Mouse (Mus musculus): ENCODE measurements around the gene Taf13. TPM values are rescaled to one million over a fixed set of nuclear protein-coding genes. Genes with fewer than 3 reads are reported as not detected.
"Not testable (repeated sequence)": the region's sequence is repeated elsewhere in the genome, so short reads cannot be mapped to it uniquely, and the experiment has no call there.

The Taf13 gene
- polyA plus RNA-seq, 1 experiment: 5.3 TPM

DNA sequence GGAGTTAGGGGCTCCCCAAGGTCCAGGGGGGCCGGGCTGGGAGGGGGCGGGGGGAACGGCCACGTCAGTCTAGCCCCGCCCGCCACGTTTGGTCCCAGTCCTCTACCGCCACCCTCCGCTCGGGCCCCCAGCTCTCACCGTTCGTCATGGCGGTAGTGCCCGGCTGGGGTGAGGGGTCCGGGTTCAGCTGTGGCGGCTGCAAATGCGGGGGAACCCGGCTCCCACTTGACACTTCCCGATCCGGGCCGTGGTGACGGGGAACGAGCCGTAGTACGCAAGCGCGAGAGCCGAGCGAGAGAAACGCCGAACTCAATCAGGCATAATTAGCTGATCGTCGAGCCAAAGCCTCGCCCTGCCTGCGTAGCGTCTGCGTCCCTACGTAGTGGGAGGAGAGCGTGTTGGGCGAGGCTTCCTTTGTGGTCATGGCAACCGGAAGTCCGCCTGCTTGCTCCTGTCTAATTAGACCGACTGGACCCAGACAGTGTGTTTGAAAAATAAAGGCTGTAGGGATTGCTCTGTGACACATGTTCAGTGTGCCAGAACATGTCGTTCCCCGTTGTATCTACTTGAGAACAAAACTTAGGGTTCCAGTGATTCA lies 9.3 kb upstream of the Taf13 start, which contains the start of gene Tmem167b:
Tmem167b (minus strand) TSS at position 334 of the 598 bp plus-strand sequence.
- DNase-seq: peak; percentile 99
- WGBS: under 1% methylated on average over 45 of the region's 45 CpGs
- Histone ChIP-seq H3K4me1 (ENCODE audit: control insufficient read depth, insufficient read depth, low read length) (peaks cover 2% of the 10 kb centered on the region; the same call in 1 of the 2 replicates), H3K27me3 (replicated peaks; ENCODE audit: control insufficient read depth, insufficient read depth, low read length) (no peaks in the 10 kb centered on the region), H3K27ac (ENCODE audit: insufficient read depth, low read depth, low read length) (peak within 1 kb of the TSS; percentile 88), H3K36me3 (ENCODE audit: control insufficient read depth, insufficient read depth, low read length) (no peaks in the 10 kb centered on the region; the same call in 1 of the 2 replicates), H3K4me3 (ENCODE audit: insufficient read depth, low read depth, low read length) (peak within 1 kb of the TSS; percentile 91)
- TF ChIP-seq POLR2A (IDR thresholded peaks at IDR 0.05; ENCODE audit: low read depth, low read length) (peak; percentile 38), CTCF (conservative IDR thresholded peaks at IDR 0.05; ENCODE audit: insufficient read depth, insufficient read length, low read depth, low read length) (0 out of 2 replicates have a peak, but pooled peaks have one; percentile 17)

DNA sequence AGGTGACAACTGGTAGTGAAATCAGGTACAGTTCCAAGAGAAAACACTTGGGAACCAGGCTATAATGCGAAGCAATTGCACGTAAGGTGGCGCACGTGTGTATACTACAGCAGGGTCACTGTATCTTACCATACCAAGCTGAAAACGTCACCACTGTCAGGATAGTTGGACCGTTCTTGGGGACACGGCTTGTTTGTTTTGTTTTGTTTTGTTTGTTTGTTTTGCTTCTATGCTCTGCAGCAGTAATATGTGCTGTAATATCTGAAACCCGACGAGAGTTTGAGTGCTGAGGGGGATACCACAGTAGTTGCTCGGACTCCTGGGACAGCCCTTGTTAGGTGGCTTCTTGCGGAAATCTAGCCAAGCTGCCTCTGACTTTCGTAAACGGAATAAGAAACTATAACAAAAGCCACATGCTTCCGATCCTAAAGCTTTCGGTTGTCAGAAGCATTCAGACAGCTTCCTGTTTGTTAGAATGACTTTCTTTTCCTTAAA lies 8.7 kb upstream of the Taf13 start:
- Histone ChIP-seq H3K4me3 (ENCODE audit: insufficient read depth, low read depth, low read length) (peak overlapping the region; percentile 54), H3K27me3 (replicated peaks; ENCODE audit: control insufficient read depth, insufficient read depth, low read length) (no peaks in the 10 kb centered on the region), H3K36me3 (ENCODE audit: control insufficient read depth, insufficient read depth, low read length) (no peaks in the 10 kb centered on the region; the same call in 1 of the 2 replicates), H3K27ac (ENCODE audit: insufficient read depth, low read depth, low read length) (peak overlapping the region; percentile 88), H3K4me1 (ENCODE audit: control insufficient read depth, insufficient read depth, low read length) (peaks cover 2% of the 10 kb centered on the region; the same call in 1 of the 2 replicates)
- WGBS: 4% methylated on average over 15 of the region's 15 CpGs
- TF ChIP-seq POLR2A (IDR thresholded peaks at IDR 0.05; ENCODE audit: low read depth, low read length) (no peak), CTCF (conservative IDR thresholded peaks at IDR 0.05; ENCODE audit: insufficient read depth, insufficient read length, low read depth, low read length) (no peak)
- DNase-seq: no peak

DNA sequence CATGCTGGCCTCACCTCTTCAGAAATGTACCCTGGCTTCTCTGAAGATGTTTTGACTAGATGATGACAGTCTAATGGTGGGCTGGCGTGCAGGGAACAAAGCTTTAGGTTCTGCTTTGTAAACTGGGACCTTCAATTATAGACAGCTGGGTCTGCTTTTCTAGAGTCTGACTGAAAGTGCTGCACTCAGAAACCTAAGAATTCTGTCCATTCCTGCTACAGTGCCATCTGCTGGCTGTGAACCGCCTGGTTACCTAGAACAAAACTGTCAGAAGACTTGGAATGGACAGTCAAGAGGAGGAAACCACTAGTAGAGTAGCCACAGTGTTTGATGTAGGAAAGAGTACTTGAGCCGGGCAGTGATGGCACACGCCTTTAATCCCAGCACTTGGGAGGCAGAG lies 8.2 kb upstream of the Taf13 start:
- H3K4me3 ChIP-seq (ENCODE audit: insufficient read depth, low read depth, low read length): peak overlapping the region; percentile 54
- peak; percentile 80 for TF ChIP-seq CTCF (conservative IDR thresholded peaks at IDR 0.05; ENCODE audit: insufficient read depth, insufficient read length, low read depth, low read length)
- TF ChIP-seq POLR2A (IDR thresholded peaks at IDR 0.05; ENCODE audit: low read depth, low read length): no peak
- H3K4me1 ChIP-seq (ENCODE audit: control insufficient read depth, insufficient read depth, low read length): peaks cover 2% of the 10 kb centered on the region; the same call in 1 of the 2 replicates
- no peaks in the 10 kb centered on the region for H3K27me3 ChIP-seq (replicated peaks; ENCODE audit: control insufficient read depth, insufficient read depth, low read length)
- H3K27ac ChIP-seq (ENCODE audit: insufficient read depth, low read depth, low read length): peak overlapping the region; percentile 88
- peak; percentile 91 for DNase-seq
- 2% methylated on average over 4 of the region's 4 CpGs for WGBS
- H3K36me3 ChIP-seq (ENCODE audit: control insufficient read depth, insufficient read depth, low read length): no peaks in the 10 kb centered on the region; the same call in 1 of the 2 replicates

DNA sequence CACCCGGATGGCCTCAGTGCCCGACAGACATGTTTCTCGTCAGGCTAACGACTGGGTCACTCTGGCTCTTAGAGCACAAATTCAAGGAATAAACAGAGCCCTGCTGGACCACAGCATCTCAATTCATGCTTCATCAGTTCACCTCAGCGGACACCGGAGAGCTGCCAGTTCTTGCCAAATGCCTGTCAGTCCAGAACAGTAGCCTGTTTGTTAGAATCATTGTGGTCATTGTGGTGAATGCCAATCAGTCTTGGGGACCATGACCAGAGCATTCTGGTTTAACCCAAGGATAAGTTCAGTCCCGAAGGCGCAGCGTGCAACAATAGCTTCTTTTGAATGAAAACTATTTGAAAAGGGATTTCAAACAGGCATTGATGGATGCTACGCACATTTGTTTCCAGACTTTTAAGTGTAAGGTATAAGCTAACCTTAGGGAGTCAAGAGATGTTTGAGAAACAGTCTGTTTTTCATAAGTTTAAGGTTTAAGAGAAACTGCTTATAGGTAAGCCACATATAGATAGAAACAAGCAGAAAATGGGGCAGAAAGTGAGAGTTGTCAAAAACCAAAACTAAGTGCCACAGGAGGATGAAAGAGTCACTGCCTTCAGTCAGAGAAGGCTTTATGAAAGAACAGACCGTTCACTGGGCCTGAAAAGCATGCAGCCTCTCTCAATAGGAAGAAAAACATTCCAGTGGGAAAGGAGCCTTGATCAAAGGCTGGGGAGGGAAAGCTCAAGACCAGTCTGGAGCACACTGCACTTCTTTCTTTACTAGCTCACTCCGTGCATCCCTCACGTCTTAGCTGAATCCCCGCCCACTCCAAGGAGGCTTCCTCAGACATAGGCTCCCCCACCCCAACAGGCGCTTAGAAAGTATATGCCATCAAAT lies 3.3 kb upstream of the Taf13 start:
- whole genome bisulfite sequencing: 60% methylated on average over 15 of the region's 15 CpGs
- peak; percentile 20 for DNase-seq
- TF ChIP-seq CTCF (conservative IDR thresholded peaks at IDR 0.05; ENCODE audit: insufficient read depth, insufficient read length, low read depth, low read length) (no peak), POLR2A (IDR thresholded peaks at IDR 0.05; ENCODE audit: low read depth, low read length) (no peak)
- peaks cover 7% of the 10 kb centered on the region; the same call in 1 of the 2 replicates for H3K4me1 ChIP-seq (ENCODE audit: control insufficient read depth, insufficient read depth, low read length)
- H3K4me3 ChIP-seq (ENCODE audit: insufficient read depth, low read depth, low read length): no peak overlapping the region
- no peaks in the 10 kb centered on the region for H3K27me3 ChIP-seq (replicated peaks; ENCODE audit: control insufficient read depth, insufficient read depth, low read length)
- no peaks in the 10 kb centered on the region for H3K36me3 ChIP-seq (ENCODE audit: control insufficient read depth, insufficient read depth, low read length)
- H3K27ac ChIP-seq (ENCODE audit: insufficient read depth, low read depth, low read length): no peak overlapping the region

DNA sequence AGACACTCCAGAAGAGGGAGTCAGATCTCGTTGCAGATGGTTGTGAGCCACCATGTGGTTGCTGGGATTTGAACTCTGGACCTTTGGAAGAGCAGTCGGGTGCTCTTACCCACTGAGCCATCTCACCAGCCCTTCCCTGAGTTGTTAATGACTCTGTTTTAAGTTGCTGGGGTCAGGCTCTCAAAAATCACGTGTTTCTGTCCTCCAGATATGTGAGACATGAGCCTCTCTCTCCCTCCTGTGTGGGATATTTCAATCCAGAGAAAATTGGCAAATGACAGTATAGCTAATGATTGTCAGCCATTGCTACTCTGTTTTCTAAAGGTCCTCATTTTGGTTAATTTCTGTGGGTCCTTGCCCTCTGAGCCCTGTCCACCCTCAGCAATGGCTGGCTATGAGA lies 1.9 kb upstream of the Taf13 start:
- not testable (repeated sequence) for H3K4me1 ChIP-seq (ENCODE audit: control insufficient read depth, insufficient read depth, low read length); H3K4me3 ChIP-seq (ENCODE audit: insufficient read depth, low read depth, low read length); H3K27ac ChIP-seq (ENCODE audit: insufficient read depth, low read depth, low read length); H3K36me3 ChIP-seq (ENCODE audit: control insufficient read depth, insufficient read depth, low read length); H3K27me3 ChIP-seq (replicated peaks; ENCODE audit: control insufficient read depth, insufficient read depth, low read length)
- DNase-seq: peak; percentile 67
- 29% methylated on average over 3 of the region's 3 CpGs for WGBS

DNA sequence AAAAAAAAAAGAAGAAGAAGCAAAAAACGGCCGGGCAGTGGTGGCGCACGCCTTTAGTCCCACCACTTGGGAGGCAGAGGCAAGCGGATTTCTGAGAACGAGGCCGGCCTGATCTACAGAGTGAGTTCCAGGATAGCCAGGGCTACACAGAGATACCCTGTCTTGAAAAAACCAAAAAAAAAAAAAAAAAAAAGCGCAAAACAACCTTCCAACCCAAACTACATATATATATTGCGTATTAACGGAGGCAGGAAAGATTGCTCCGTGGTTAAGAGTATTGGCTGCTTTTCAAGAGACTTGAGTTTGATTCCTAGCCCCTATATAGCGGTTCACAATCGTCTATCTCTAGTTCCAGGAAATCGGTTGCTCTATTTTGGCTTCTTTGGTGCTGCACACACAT lies 685 bp upstream of the Taf13 start:
- DNase-seq: no peak
- H3K27ac ChIP-seq (ENCODE audit: insufficient read depth, low read depth, low read length): no peak overlapping the region
- H3K4me1 ChIP-seq (ENCODE audit: control insufficient read depth, insufficient read depth, low read length): peaks cover 7% of the 10 kb centered on the region; the same call in 1 of the 2 replicates
- TF ChIP-seq CTCF (conservative IDR thresholded peaks at IDR 0.05; ENCODE audit: insufficient read depth, insufficient read length, low read depth, low read length) (no peak), POLR2A (IDR thresholded peaks at IDR 0.05; ENCODE audit: low read depth, low read length) (no peak)
- H3K36me3 ChIP-seq (ENCODE audit: control insufficient read depth, insufficient read depth, low read length): no peaks in the 10 kb centered on the region
- WGBS: 90% methylated on average over 14 of the region's 14 CpGs
- H3K4me3 ChIP-seq (ENCODE audit: insufficient read depth, low read depth, low read length): no peak overlapping the region
- no peaks in the 10 kb centered on the region for H3K27me3 ChIP-seq (replicated peaks; ENCODE audit: control insufficient read depth, insufficient read depth, low read length)
